Mouse (Mus musculus): ENCODE measurements around the gene Lnx2. TPM values are rescaled to one million over a fixed set of nuclear protein-coding genes. Genes with fewer than 3 reads are reported as not detected.
A peak's percentile ranks its signal among the peaks of the same experiment; 100 is the strongest.

Lnx2 gene
- total and polyA plus RNA-seq, 2 experiments: 11.0 to 19.7 TPM

DNA sequence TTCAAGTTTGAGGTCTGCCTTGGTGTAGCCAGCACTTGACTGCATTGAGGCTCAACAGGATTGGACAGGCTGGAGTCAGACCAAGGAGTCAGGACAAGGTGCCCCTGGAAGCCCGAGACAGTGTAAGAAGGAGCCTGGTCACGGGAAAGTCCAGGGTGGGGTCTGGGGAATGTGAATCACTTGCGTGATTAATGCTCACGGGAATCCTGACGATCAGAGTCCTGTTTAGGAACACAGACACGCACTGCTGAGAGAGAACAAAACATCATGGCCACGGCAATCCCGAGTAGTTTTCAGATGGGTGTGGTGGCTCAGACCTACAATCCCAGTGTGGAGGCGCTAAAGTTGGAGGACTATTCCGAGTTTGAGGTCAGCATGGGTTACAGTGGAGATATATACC lies 65.1 kb downstream of the Lnx2 start:
- 85% methylated on average over 10 of the region's 10 CpGs for WGBS
- Histone ChIP-seq H3K79me2 (ENCODE audit: control insufficient read depth, insufficient read depth, low read length) (no peaks in the 10 kb centered on the region), H3K4me1 (ENCODE audit: control insufficient read depth, insufficient read depth, low read length) (no peaks in the 10 kb centered on the region), H3K4me3 (ENCODE audit: insufficient read depth, low read depth, low read length) (no peak overlapping the region), H3K27me3 (ENCODE audit: control insufficient read depth, insufficient read depth, low read length) (no peaks in the 10 kb centered on the region), H3K36me3 (ENCODE audit: control insufficient read depth, insufficient read depth, low read length) (no peaks in the 10 kb centered on the region), H3K27ac (replicated peaks; ENCODE audit: insufficient read depth, low read depth, low read length) (no peak overlapping the region), H3K9ac (ENCODE audit: low read depth, low read length) (no peak overlapping the region)
- TF ChIP-seq POLR2A (IDR thresholded peaks at IDR 0.05; ENCODE audit: extremely low read depth, insufficient read depth, low read length): no peak
- no peak for TF ChIP-seq CTCF (IDR thresholded peaks at IDR 0.05; ENCODE audit: low read depth, low read length)
- no peak for DNase-seq (ENCODE audit: extremely low read depth, low read depth, low spot score)

- DNase-seq (ENCODE audit: extremely low read depth, low read depth, low spot score): no peak
- Histone ChIP-seq H3K36me3 (ENCODE audit: control insufficient read depth, insufficient read depth, low read length) (no peaks in the 10 kb centered on the region), H3K27ac (replicated peaks; ENCODE audit: insufficient read depth, low read depth, low read length) (no peak overlapping the region), H3K4me1 (ENCODE audit: control insufficient read depth, insufficient read depth, low read length) (no peaks in the 10 kb centered on the region), H3K9ac (ENCODE audit: low read depth, low read length) (no peak overlapping the region), H3K79me2 (ENCODE audit: control insufficient read depth, insufficient read depth, low read length) (no peaks in the 10 kb centered on the region), H3K4me3 (ENCODE audit: insufficient read depth, low read depth, low read length) (no peak overlapping the region), H3K27me3 (ENCODE audit: control insufficient read depth, insufficient read depth, low read length) (no peaks in the 10 kb centered on the region)
- 90% methylated on average over 1 of the region's 1 CpGs for WGBS
- TF ChIP-seq CTCF (IDR thresholded peaks at IDR 0.05; ENCODE audit: low read depth, low read length): peak; percentile 30; the same call in 1 of the 2 replicates
- no peak for TF ChIP-seq POLR2A (IDR thresholded peaks at IDR 0.05; ENCODE audit: extremely low read depth, insufficient read depth, low read length)
Observed at GRCm38 (mm10) chr5:147003303-147003702, 73.1 kb downstream of the Lnx2 start.

DNA sequence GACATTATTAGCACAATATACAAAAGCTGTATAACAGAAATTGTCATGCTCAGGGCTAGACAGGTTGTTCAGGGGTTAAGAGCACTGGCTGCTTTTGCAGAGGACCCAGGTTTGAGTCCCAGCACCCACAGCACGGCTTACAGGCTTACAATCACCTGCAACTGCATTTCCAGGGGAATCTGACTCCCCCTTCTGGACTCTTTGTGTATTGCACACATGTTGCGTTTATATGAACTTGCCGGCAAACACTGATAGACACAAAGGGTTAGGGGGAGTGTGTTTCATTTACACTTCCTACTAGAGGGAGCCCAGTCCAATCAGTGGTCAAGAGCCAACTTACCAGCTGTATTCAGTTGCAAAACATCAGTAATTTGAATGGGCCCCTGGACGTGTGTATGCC lies 75.1 kb downstream of the Lnx2 start:
- Histone ChIP-seq H3K9ac (ENCODE audit: low read depth, low read length) (no peak overlapping the region), H3K27me3 (ENCODE audit: control insufficient read depth, insufficient read depth, low read length) (no peaks in the 10 kb centered on the region), H3K4me3 (ENCODE audit: insufficient read depth, low read depth, low read length) (no peak overlapping the region), H3K79me2 (ENCODE audit: control insufficient read depth, insufficient read depth, low read length) (no peaks in the 10 kb centered on the region), H3K4me1 (ENCODE audit: control insufficient read depth, insufficient read depth, low read length) (no peaks in the 10 kb centered on the region), H3K27ac (replicated peaks; ENCODE audit: insufficient read depth, low read depth, low read length) (no peak overlapping the region), H3K36me3 (ENCODE audit: control insufficient read depth, insufficient read depth, low read length) (no peaks in the 10 kb centered on the region)
- TF ChIP-seq POLR2A (IDR thresholded peaks at IDR 0.05; ENCODE audit: extremely low read depth, insufficient read depth, low read length): no peak
- WGBS: 87% methylated on average over 4 of the region's 4 CpGs
- no peak for DNase-seq (ENCODE audit: extremely low read depth, low read depth, low spot score)

DNA sequence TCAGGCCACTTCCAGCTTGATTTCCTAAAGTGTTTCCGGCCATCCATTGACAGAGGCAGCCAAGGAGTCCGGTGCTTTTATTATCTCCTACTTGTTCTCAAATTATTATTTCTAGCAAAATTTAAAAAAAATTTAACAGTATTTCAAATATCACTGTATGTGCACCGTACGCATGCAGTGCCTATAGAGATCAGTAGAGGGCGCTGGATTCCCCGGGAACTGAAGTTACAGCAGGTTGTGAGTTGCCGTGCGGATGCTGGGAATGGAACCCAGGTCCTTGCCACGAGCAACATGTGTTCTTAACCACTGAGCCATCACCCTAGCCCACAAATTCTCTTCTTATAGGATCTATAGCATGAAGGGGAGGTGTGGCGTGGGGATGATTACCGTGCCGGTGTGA lies 77.6 kb downstream of the Lnx2 start:
- TF ChIP-seq CTCF (IDR thresholded peaks at IDR 0.05; ENCODE audit: low read depth, low read length): peak; percentile 31; the same call in 1 of the 2 replicates
- TF ChIP-seq POLR2A (IDR thresholded peaks at IDR 0.05; ENCODE audit: extremely low read depth, insufficient read depth, low read length): no peak
- Histone ChIP-seq H3K79me2 (ENCODE audit: control insufficient read depth, insufficient read depth, low read length) (no peaks in the 10 kb centered on the region), H3K27ac (replicated peaks; ENCODE audit: insufficient read depth, low read depth, low read length) (no peak overlapping the region), H3K4me1 (ENCODE audit: control insufficient read depth, insufficient read depth, low read length) (no peaks in the 10 kb centered on the region), H3K4me3 (ENCODE audit: insufficient read depth, low read depth, low read length) (no peak overlapping the region), H3K9ac (ENCODE audit: low read depth, low read length) (no peak overlapping the region), H3K36me3 (ENCODE audit: control insufficient read depth, insufficient read depth, low read length) (no peaks in the 10 kb centered on the region), H3K27me3 (ENCODE audit: control insufficient read depth, insufficient read depth, low read length) (no peaks in the 10 kb centered on the region)
- DNase-seq (ENCODE audit: extremely low read depth, low read depth, low spot score): no peak
- 94% methylated on average over 12 of the region's 12 CpGs for WGBS

DNA sequence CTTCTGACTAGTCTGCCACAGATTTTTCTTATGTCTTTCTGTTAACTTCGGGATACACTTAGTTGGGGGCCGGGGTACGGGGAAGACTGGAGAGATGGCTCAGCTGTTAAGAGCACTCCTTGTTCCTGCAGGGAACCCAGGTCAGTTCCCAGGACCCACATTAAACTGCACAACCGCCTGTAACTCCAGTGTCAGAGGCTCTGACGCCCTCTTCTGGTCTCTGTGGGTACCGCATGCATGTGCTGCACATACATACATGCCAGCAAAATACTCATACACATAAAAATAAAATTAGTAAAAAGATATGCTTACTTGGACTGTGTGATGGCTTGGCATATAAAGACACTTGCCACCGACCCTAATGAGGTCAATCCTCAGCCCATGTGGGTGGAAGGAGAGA lies 79.6 kb downstream of the Lnx2 start:
- WGBS: 84% methylated on average over 7 of the region's 7 CpGs
- H3K4me3 ChIP-seq (ENCODE audit: insufficient read depth, low read depth, low read length): no peak overlapping the region

DNA sequence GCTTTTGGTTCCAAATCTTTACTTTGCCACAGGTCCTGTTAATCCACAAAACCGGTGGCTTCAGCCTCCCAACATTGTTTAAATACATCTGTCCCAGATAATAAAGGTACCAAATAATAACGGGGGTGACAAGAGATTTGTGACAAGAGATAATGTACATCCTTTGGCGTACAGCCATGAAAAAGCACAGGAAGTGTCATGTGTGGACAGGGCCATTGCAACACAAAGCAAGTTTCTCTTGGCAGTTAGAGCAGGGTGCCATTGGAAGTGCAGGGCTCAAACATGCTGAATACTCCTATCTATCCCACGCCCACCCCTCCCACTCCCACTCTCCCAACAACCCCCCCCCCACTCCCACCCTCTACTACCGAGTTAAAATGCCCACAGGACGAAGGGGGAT lies 81.4 kb downstream of the Lnx2 start:
- H3K9ac ChIP-seq (ENCODE audit: low read depth, low read length): no peak overlapping the region
- 35% methylated on average over 6 of the region's 6 CpGs for WGBS
- peaks cover 3% of the 10 kb centered on the region for H3K4me1 ChIP-seq (ENCODE audit: control insufficient read depth, insufficient read depth, low read length)
- H3K27ac ChIP-seq (replicated peaks; ENCODE audit: insufficient read depth, low read depth, low read length): no peak overlapping the region
- no peaks in the 10 kb centered on the region for H3K27me3 ChIP-seq (ENCODE audit: control insufficient read depth, insufficient read depth, low read length)
- no peak overlapping the region for H3K4me3 ChIP-seq (ENCODE audit: insufficient read depth, low read depth, low read length)
- no peaks in the 10 kb centered on the region for H3K79me2 ChIP-seq (ENCODE audit: control insufficient read depth, insufficient read depth, low read length)
- H3K36me3 ChIP-seq (ENCODE audit: control insufficient read depth, insufficient read depth, low read length): no peaks in the 10 kb centered on the region
- DNase-seq (ENCODE audit: extremely low read depth, low read depth, low spot score): no peak
- TF ChIP-seq CTCF (IDR thresholded peaks at IDR 0.05; ENCODE audit: low read depth, low read length) (no peak), POLR2A (IDR thresholded peaks at IDR 0.05; ENCODE audit: extremely low read depth, insufficient read depth, low read length) (no peak)

More for the DNA sequence above, 79.6 kb downstream of the Lnx2 start:
- H3K4me1 ChIP-seq (ENCODE audit: control insufficient read depth, insufficient read depth, low read length): peaks cover 3% of the 10 kb centered on the region
- H3K9ac ChIP-seq (ENCODE audit: low read depth, low read length): no peak overlapping the region
- peak; percentile 11; the same call in 1 of the 2 replicates for TF ChIP-seq CTCF (IDR thresholded peaks at IDR 0.05; ENCODE audit: low read depth, low read length)
- TF ChIP-seq POLR2A (IDR thresholded peaks at IDR 0.05; ENCODE audit: extremely low read depth, insufficient read depth, low read length): no peak
- no peaks in the 10 kb centered on the region for H3K27me3 ChIP-seq (ENCODE audit: control insufficient read depth, insufficient read depth, low read length)
- H3K79me2 ChIP-seq (ENCODE audit: control insufficient read depth, insufficient read depth, low read length): no peaks in the 10 kb centered on the region
- DNase-seq (ENCODE audit: extremely low read depth, low read depth, low spot score): no peak
- H3K36me3 ChIP-seq (ENCODE audit: control insufficient read depth, insufficient read depth, low read length): no peaks in the 10 kb centered on the region
- H3K27ac ChIP-seq (replicated peaks; ENCODE audit: insufficient read depth, low read depth, low read length): no peak overlapping the region
